Mouse (Mus musculus) induced T-regulatory cell, adult 2 months (primary cell): ENCODE measurements at regions not wholly inside any gene's neighbourhood (a gene's known extent, or its start where the extent isn't known, plus 50 kb on each side); places are given as distances from the start of the nearest gene placed in this dataset.

ENCODE experiments used
- DNase-seq: peaks from one replicate; pipeline ENCODE4 v3.0.0-alpha.2; 2012; ENCODE audit warnings: low read depth

DNA sequence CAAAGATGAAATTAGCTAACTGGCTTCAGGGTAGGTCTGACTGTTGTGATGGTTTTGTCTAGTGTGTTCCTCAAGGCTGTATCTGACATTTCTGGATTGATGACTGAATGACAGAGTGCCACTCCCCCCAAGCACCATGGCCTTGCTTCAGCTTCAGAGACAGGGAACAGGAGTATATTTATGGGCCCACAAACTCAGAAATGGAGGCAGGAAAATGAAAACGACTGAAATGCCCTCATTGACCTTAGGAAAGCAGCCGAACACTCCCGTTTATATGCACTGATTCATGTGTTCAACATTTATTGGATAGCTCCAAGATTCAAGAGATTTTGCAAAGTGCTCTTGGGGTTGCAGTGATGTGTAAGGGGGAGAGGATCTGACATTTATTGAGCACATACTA, 288.3 kb downstream of the Slc4a3 start:
- no peak for DNase-seq

DNA sequence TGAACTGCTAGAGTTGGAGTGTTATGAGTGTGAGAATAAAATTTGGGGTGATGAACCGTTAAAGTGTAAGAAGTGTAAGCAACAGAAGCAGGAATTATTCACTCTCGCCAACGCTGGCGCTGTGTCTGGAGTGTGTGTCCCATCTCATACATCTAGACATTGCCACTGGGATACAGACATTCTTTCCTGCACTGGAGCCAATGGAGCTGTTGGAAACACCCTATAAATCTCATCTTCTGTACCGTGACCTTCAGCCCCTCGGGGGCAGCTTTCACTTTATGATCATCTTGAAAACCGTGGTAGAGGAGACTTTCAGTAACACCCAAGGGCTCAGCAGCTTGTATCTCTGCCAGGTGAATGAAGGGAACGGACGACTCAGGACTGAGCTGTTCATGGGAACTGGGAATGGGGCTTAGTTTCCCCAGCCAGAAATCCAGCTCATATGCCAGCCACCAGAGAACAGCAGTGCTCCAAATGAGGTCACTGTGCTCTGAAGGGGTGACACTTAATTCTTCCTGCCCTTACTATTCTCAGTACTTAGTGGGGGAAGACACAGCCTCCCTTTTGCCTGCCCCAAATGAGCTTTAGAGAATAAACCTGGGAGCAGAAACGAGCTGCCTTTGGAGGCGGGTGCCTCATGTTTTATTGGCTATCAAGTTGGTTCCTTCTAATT, 293.6 kb downstream of the Slc4a3 start:
- DNase-seq, result no peak

DNA sequence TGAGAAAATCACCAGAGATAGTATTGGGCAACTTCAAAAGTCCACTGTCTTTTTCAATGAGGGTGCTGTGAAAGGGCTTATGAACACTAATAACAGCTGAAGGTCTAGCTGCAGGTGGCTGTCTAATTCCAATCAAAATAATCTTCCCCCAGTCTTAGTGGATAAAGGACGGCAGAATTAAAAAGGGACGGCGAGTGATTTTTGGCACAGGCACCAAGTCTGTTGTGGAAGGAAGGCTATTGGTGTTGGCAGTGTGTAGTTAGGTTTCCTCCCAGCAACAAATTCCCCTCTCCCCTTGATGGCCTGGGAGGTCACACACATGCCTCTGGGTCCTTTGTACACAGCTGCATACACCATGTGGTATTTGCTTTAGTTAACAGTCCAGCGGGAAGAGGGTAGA, 296.3 kb downstream of the Slc4a3 start:
- no peak for DNase-seq

DNA sequence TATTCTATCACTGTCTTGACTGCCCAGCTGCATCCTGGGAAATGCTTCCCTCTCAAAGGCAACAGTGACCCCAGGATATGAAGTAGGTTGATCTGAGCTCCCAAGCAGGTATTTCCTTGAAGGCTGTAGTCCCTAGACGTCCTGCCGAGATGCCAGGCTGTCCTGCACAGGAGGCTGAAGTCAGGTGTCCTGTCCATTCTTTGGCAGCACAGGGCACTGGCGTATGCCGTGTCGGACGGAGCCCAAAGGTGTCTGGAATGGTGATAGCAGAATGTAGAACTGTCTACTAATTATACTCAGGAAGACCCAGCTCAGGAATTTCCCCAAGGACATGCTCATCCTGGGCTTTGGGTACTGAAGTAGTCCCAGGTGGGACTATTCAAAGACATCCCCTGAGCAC, 297.3 kb downstream of the Slc4a3 start:
- no peak for DNase-seq

DNA sequence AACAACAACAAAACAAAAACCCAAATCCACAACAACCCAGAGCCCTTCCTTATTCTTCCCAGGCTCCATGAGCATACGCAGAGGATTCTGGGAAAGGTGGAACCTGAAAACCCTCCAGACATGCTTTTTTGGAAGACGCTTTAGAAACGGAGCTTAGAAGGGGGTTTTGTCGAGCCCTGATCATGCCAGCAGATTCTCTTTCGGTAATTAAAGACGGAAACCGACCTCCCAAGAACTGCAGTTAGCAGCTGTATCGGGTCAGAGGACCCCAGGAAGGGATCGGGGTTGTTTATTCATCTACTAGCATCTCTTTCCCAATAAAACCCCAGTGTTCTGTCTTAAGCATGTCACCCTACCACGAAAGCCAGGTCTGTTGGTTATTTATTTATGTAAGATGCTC, 298.1 kb downstream of the Slc4a3 start:
- no peak for DNase-seq

DNA sequence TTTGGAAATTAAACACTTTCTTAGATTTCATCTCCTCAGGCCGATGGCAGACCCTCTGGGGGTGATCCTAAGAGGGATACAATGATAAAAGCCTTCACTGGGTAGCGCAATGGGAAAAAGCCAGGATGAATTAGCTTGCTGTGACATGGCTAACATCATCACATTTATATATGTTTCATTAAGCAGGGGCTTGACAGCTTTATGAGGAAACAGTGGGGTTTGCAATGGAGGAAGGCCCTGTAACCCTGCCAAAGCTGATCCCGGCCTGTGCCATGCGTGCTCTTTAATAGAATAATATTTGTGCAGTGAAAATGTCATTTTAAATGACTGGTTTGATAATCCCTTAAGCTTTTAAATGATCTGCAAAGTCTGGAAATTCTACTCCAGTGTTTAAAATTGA, 298.5 kb downstream of the Slc4a3 start:
- DNase-seq, result no peak

DNA sequence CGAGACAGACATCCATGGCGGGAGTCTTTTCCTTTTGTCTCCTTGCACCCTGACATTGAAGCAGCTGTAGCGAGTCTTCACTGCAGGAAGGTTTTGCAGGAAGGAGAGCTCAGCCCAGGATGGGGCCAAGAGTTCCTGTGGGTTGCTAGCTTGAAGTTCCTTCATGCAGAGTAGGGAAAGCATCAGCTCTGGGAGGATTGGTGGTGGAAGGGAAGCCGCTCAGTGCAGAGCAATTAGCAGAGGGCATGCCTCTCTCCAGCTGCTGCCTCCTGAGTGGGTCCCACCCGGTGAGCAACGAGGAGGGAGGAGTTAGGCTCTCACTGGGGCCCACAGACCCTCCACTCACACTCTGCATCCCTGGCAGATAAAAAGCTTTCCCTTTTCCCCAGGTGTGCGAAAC, 298.9 kb downstream of the Slc4a3 start:
- DNase-seq, result no peak

DNA sequence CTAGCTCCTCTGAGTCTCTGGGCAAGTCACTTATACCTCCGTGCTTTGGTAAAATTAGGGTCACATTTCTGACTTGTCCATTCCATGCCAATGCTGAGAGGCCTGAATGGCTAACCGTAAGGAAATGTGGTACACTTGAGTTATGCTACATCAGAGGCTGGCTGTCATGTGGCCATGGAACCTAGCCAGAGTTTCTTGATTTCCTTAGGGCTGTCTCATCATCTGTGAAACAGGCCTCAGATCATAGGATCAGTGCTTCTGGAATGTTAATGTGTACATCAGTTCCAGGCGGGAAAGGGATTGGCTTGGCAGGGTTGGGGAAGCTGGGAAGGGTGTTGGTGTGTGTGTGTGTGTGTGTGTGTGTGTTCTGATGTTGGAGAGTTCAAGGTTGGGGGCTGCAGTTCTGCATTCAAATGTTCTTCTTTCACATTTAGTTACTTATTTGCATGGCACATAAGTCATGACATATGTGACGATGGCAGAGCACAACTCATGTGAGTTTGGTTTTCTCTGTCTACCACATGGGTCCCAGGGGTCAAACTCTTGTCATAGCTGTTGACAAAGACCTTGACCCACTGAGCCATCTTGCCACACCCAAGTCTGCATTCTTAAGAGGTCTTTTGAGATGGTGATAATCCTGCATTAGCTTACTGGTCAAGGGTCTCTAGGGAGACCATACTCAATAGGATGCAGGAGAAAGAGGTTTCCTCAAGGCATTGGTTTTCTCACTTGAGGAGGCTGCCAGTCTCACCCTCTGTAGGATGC, 299.9 kb downstream of the Slc4a3 start:
- DNase-seq, result no peak

DNA sequence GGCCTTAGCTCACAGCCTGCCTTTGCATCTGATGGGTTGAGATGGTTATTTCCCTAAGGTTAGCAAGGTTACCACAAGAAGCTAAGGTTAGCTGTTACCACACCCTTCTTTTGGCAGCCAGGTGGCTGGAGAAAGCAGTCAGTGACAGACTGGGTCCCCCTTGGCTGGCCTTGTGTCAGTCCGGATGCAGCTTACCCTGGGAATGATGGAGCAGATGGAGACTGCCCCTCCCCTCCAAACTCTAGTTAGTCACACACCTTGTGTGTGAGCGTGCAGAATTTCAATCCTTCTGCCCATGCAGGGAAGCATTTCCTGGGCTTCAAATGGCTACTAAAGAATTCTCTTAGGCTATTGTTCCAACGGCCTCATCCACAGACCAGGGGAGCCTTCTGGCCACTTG, 301.6 kb downstream of the Slc4a3 start:
- DNase-seq, result no peak

DNA sequence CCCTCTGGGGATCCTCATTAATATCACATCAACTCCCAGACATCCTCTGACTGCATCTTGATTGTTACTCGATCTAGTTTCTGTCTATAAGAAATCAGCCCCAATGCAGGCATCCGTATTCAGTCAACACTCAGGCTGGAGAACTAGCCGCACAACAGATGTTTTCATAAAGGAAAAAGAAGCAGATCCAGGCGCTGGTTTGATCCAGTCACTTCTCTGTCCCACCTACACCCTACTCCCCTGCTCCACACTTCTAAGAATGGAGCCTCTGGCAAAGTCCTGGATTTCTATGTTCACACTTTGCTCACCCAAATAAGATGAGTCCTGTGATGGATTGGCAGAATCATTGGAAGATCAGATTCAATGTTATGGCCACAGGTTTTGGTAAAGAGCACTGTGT, 302.4 kb downstream of the Slc4a3 start:
- DNase-seq, result no peak

DNA sequence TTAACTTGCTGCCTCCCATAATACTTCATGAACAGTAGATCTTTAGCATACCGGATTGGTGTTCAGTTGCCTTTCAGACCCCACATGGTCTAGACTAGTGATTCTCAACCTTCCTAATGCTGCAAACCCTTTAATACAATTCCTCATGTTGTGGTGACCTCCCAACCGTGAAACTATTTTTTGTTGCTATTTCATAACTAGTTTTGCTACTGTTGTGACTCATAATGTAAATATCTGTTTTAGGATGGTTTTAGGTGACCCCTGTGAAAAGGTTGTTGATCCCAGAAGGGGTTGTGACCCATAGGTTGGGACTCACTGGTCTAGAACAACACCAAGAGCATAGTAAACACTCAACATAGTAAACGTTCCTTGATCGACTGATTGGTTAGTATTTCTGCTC, 304.1 kb downstream of the Slc4a3 start:
- no peak for DNase-seq

DNA sequence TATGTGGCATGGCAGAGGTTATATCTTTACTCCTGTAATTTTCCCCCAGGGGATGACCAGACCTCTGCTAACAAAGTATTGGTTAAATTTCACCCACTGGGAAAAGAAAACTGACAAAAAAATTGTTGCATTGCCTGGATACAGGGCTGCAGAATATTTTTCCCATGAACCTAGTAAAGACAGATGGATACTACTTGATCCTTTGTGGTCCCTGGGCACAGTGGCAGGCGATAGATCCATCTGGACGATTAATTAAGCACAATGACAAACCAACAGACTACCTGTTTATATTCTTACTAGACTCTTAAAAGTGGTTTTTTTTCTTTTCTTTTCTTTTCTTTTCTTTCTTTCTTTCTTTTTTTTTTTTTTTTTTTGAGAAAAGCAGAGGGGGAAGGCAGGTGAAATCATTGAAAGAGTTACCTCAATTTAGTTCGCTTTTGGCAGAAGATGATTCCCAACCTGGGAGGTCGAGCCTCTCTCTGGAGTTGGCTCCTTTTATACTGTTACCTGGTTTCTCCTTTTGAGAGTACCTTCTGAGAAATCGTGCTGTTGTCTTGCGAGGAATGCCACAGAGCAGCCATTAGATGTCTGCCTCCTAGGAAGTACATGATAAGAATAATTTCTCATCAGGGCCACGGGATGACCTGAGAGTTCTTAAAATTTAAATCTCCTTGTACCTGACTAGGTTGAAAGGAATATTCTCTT, 312.6 kb downstream of the Slc4a3 start:
- DNase-seq, result no peak

DNA sequence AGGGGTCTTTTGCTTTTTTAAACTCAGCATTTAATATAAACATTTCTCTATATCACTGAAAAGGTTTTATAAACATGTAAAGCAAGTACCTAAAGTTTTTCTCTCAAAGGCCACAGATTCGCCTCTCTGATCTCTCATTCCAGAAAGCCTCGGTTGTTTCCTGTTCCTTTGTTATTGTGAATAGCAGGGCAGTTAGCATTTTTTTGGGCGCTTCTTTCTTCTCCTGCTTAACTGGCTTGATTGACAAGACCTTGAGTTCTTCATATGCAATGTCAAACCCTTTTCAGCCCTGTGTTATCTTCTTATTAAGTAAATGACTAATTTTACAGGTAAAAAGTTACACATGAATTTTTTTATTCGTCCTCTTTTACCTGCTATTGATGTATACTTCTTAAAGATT, 316.7 kb downstream of the Slc4a3 start:
- DNase-seq, result no peak

DNA sequence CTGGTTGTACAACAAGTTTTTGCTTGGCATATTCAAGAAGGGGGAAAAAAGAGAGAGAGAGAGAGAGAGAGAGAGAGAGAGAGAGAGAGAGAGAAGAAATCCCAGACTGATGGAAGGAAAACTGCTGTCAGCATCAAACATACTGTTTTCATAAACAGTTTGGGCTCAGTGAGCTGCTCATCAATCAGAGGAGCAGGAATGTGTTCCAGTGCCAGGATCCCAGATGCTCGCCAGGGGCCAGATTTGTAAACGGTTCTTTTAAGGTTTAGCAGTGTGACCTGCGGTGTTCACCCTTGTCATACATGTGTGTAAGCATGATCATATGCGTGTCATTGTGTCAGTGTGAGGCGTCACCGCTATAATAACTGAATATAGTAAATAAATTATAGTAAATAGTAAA, 320.5 kb downstream of the Slc4a3 start:
- DNase-seq, result no peak

DNA sequence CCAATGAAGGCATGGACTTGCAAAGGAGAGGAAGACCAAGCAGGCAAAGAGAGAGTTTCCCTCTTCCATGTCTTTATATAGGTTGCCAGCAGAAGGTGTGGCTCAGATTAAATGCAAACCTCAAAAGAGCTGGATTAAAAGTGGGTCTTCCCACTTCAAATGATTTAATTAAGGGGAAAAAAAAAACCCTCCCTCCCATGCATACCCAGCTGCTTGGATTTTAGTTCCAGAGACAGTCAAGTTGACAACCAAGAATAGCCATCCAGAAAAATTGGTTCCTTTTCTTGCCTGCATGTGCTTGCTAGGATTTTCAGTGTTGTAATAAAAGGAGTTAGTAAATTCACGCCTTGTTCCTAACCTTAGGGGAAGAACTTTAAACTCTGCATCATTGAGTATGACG, 323.3 kb downstream of the Slc4a3 start:
- DNase-seq, result no peak

DNA sequence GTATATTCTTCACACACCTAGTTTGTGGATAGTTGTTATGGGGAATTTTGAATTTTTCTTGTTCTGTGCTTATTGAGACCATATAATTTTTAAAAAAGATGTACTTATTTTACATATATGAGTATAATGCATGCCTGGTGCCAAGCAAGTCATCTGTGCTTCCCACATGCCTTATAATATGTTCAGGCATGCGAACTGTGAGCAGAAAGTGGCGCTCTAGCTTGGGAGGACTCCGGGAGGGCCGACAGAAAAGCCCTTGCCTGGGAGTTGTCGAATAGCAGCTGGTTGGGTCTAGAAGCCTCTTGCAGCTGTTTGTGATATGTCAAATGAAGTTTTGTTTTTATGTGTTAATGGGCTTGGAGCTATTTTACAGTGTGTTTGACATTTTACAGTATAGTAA, 323.8 kb downstream of the Slc4a3 start:
- DNase-seq, result no peak

DNA sequence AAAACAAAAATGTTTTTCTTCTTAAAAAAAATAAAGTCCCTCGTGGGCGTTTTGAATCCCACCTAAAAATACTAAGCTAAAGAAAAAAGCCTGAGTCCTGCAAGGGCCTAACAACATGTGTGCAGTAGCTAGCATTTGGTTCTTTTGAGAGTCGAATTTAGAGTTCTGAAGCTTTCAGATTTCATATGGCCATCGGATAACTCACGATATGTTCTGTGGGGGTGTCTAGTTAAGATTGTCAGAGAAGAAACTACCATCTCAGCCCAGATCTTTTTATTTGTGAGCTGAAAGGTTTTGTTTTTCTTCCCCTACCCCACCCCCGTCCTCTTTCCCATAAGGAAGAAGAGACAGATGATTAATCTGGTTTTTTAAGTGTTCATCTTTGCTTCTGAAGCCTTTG, 327.8 kb downstream of the Slc4a3 start:
- no peak for DNase-seq

DNA sequence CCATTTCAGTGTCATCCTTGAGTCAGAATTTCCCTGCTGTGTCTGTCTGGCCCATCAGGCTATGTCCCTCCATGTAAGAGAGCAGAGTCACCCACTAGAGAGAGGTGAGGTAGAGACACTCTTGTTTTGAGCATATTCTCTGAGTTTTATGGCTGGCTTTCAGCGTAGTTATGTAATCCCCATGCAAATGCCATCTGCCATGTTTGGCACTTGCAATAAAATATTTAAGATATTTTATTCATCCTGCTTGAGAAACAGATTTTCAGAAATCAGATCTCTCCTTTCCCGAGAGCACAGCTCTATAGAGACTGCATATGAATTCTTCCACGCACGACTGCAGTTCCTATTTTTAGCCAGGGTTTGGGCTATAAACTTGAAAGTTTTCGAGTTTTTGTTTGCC, 331.1 kb downstream of the Slc4a3 start:
- no peak for DNase-seq

DNA sequence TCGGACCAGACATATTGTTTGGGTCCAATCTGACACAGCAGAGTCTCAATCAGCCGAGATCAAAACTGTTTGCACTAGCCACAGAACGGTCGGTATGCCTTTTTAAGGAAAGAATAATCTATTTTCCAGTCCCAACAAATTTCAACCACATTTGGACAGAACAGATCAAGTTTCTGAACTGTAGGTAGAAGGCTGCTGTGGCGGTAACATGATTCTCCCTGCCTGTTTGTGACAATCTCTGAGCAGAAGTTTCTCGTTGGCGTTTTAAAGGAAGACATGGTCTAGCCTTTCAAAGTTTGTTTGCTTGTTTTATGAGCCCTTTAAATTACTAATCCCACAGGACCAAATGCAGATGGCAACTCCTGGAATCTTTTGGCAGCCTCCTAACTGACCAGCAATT, 339.6 kb downstream of the Slc4a3 start:
- DNase-seq, result no peak

DNA sequence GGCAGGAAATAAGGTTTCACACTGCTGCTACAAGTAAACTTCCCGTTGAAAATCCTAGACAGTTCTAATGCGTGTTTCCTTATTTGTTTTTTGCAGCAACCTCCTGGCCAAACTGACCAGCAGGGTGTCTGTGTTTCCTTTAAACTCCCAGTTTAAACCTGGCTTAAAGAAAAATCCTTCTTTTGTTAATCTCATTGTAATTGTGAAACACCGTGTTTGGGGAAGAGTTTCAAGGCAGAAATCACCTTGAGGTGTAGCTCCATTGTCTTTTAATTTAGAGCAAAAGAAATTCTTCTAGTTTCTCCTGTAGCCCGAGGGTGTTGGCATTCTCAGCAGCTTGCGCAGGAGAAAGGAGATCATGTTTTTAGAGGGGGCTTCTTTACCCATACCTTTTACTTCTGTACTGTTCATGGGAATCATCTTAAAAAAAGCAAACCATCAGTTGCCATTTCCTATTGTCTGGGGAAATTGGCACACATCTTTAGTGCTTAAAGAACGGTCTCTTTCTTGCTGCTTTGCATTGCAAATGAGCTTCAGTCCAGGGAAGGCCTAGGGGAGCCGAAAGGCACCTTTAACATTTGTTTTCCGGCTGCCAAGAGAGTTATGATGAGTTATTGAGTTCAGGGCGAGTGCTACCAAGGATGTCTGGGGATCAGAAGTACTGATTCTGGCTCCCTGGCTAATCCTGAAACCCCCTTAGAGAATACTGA, 342.6 kb downstream of the Slc4a3 start:
- no peak for DNase-seq

DNA sequence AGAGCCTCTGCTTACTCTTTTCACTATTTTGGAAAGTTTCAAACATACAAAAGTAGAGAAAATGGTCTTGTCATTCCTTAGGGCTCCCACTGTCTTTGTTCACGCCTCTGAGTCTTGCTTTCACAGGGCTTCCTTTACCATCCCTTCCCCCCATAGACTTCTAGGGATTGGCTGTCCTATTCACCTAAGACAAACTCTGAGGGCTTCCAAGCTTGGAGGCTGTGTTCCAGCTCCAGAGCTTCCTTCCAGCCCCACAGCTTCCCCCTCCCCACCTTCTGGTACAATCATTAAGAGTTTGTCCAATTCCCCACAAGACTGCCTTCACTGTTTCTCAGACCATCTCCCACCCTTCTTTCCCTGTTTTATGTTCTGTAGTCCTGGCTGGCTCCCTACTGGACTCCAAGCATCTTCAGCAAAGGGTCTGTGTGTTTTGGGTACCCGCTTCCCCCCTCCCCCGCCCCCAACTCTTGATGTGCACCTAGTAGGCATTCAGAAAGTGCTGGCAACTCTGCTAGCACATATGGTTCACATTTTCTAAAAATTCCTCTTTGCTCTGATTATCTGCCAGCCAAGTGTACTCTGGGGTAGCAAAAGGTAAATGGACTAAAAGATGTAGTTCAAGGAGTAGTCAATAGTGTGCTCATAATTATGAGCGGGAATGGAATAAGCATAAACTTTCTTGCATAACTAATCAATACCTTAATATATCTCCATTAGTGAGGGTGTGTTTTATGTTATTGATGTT, 344.0 kb downstream of the Slc4a3 start:
- no peak for DNase-seq

DNA sequence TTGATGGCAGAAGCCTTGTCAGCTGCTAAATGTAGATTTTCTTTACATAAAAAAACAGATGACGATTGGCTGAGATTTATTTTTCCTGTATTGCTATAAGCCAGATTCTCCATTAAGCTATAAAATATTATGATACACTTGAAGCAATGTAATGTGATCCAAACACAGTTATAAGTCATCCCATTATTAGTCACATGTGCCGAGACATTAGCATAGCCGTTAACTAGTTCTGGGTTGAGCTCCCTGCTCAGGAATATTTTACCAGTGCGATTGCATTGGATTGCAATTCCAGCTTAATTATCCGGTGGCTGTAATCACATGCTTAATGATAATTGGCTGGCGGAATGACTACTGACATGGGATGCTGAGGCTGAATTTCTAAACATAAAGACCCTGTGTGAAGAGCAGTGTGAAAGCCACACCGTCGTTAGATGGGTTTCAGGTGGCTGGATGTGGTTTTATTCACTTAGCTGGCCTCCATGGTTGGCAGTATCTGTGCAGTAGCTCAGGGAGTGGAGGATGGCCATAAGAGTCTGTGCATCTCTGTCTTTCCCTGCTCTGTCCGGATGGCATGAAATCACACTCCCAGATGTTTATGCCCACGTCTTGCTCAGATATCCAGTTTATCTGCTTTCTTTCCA, 344.7 kb downstream of the Slc4a3 start:
- no peak for DNase-seq
